Mouse (Mus musculus): ENCODE measurements around the gene Rbmxl2.

- TF ChIP-seq ZNF384 (IDR thresholded peaks at IDR 0.05; ENCODE audit: low read depth, low read length) (no peak), CHD2 (IDR thresholded peaks at IDR 0.05; ENCODE audit: low read depth, low read length) (peak; percentile 82), ZC3H11A (IDR thresholded peaks at IDR 0.05; ENCODE audit: borderline replicate concordance, low read depth, low read length) (no peak), MAFK (IDR thresholded peaks at IDR 0.05; ENCODE audit: insufficient read depth, low read depth, low read length) (0 out of 2 replicates have a peak, but pooled peaks have one; percentile 36), HCFC1 (IDR thresholded peaks at IDR 0.05; ENCODE audit: borderline replicate concordance, insufficient read depth, low read length) (no peak)
Measured at GRCm38 (mm10) chr7:107236854-107237253, 27.6 kb downstream of the Rbmxl2 start.

Data from ES-E14 (cell line).